Mouse (Mus musculus) adrenal gland, postnatal 10 days (tissue): ENCODE results near the gene Cnpy3. TPM values are rescaled to one million over a fixed set of nuclear protein-coding genes. Genes with fewer than 3 reads are reported as not detected.

Experiments
- DNase-seq: peaks from one replicate; pipeline ENCODE4 v3.0.0; 2021; ENCODE audit warnings: mixed read lengths
- total RNA-seq, 2 experiments: library from RNA; stranded (reverse); gene quantifications; 2 replicates each; pipeline ENCODE4 v1.2.3; 2021

Gene Cnpy3
- total RNA-seq, 2 experiments from 2014 or later: 42.2 to 46.5 TPM

DNA sequence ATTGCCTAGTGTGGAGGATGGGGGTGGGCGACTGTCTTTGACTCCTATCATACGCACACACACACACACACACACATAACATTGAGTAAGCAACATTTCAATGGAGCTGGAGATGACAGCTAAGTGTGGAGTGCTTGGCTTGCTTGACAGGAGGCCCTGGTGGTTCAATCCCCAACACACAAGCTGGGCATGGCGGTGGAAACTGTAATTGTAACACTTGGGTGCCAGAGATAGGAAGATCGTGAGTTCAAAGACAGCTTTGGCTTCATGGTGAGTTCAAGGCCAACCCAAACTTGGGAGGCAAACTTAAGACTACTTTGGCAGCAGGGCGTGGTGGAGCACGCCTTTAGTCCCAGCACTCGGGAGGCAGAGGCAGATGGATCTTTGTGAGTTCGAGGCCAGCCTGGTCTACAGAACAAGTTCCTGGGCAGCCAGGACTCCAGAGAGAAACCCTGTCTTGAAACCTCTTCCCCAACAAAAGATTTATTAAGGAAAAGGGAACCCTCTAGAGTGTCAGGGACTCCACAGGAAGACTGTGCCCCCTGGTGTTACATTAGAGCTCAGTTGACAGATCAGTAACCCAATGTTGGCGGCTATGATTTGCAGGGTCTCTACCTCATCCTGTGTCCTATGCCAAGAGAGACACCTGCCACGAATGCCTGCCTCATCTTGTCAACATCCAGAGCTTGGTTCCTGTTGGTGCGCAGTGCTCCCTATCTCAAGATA, 37.1 kb downstream of the Cnpy3 start:
- no peak for DNase-seq

GRCm38 (mm10) chr17:46713849-46714248, 38.2 kb downstream of the Cnpy3 start:
- DNase-seq: no peak

GRCm38 (mm10) chr17:46712442-46712841, 39.6 kb downstream of the Cnpy3 start:
- DNase-seq: no peak

- peak; percentile 88 for DNase-seq
Measured at GRCm38 (mm10) chr17:46711612-46712271, 40.3 kb downstream of the Cnpy3 start.

DNA sequence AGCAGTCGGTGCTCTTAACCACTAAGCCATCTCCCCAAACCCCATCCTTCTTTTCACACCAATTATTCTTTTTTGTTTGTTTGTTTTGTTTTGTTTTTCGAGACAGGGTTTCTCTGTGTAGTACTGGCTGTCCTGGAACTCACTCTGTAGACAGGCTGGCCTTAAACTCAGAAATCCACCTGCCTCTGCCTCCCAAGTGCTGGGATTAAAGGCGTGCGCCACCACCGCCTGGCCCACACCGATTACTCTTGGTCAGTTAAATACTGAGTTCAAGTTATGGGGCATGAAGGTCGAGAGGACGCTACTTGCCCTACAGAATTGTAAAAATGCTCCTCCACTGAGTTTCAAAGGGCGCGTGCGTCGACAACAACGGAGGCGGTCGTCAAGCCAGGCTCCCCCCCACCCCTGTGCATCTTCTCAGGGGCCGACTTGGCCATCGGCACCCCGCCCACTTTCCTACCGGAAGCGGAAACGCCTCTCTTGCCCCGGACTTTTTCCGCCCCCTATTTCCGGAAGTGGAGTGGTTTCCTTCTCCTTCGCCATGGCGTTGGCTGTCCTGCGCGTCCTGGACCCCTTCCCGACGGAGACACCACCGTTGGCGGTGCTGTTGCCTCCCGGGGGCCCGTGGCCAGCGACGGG, 40.9 kb downstream of the Cnpy3 start, which contains the start of gene Pex6:
TSS of gene Pex6 (plus strand) at position 505 of the 639 bp plus-strand sequence.
- DNase-seq: peak; percentile 96

- peak; percentile 49 for DNase-seq
Measured at GRCm38 (mm10) chr17:46706375-46707089, 45.5 kb downstream of the Cnpy3 start.

GRCm38 (mm10) chr17:46704887-46705835, 46.9 kb downstream of the Cnpy3 start, which contains the start of gene Ppp2r5d:
Ppp2r5d (minus strand) TSS chr17:46705111.
- peak; percentile 97 for DNase-seq

- DNase-seq: no peak
Measured at GRCm38 (mm10) chr17:46703971-46704886, 47.8 kb downstream of the Cnpy3 start.

GRCm38 (mm10) chr17:46702506-46702905, 49.5 kb downstream of the Cnpy3 start:
- no peak for DNase-seq

- DNase-seq: no peak
Measured at GRCm38 (mm10) chr17:46702100-46702499, 49.9 kb downstream of the Cnpy3 start.

DNA sequence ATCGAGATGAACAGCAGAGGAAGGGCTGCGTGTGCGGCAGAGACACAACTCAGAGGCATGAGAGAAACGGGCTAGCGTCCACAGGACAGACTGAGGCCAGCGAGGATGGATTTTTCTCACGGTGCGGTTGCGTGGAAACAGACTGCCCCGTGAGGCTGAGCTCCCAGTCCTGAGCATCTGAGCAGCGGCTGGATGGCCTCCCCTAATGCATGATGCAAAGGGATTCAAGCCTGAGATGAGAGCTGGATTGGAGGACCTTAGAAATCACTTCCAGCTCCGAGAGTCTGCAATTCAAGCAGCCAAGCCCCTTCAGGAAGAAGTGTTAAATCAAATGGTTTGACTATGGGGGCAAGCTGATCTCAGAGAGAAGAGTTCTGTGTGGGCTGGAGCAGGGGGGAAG, 50.5 kb downstream of the Cnpy3 start:
- no peak for DNase-seq

DNA sequence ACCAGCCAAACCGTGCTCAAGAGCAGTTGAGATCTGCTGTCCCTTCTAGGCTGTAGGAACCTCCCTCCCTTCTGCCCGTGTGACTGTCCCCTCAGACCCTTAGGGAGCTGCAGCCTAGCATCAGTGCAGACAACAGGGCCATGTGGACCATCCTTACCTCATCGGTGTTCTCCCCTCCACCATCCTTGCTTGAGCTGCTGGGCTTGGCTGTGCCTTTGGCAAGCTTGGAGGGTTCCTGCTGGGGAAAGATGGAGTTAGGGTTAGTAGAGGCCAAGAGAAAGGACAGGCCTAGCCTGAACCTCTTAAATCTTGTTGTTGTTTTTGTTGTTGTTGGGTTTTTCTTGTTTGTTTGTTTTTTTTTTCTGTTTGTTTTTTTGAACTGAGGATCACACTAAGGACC, 52.1 kb downstream of the Cnpy3 start:
- DNase-seq: no peak

GRCm38 (mm10) chr17:46699245-46699644, 52.8 kb downstream of the Cnpy3 start:
- no peak for DNase-seq

DNA sequence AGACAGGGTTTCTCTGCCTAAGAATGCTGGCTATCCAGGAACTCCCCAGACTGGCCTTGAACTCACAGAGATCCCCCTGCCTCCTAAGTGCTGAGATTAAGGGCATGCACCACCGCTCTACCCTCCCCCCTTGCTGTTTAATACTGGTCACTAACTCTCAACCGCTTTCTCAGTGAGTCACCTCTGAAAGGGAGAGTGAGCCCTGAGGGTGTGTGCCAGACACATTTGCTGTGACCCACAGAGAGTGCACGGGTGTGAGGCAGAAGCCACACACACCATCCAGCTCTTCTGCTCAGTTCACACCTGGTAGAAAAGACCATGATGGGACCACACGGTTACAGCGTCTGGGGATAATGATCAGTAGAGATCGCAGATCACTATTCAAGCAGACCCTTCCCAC, 53.5 kb downstream of the Cnpy3 start:
- DNase-seq: no peak

DNA sequence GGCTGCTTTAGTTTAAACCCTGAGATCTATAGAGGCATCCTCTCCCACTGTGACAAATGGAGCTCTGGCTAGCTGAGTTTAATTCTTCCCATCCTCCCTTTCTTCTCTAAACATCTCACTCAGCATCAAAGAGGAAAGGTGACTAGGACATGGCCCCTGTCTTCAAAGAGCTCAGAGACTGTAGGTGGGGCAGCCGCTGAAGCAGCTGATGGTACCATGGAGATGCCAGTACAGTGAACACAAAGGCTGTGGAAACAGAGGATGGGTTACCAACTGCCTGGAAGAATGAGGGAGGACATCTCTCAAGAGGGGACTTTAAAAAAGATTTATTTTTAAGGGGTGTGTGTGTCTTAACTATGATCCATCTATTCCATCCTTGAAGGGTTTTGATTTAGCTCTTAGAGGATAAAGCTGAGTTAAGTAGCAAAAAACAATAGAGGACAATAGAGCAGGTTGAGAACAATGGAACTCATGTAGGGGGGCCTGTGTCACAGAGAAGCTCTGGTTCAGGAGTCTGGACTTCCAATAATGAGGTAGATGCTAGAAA, 57.4 kb downstream of the Cnpy3 start:
- no peak for DNase-seq

DNA sequence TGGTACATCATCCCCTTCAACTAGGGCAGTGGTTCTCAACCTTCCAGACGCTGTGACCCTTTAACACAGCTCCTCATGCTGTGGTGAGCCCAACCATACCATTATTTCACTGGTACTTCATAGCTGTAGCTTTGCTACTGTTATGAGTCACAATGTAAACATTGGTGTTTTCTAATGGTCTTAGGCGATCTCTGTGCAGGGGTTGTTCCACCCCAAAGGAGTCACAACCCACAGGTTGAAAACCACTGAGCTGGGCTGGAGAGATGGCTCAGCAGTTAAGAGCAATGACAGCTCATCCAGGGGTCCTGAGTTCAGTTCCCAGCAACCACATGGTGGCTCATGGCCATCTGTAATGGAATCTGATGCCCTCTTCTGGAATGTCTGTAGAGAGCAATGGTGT, 60.6 kb downstream of the Cnpy3 start:
- no peak for DNase-seq

DNA sequence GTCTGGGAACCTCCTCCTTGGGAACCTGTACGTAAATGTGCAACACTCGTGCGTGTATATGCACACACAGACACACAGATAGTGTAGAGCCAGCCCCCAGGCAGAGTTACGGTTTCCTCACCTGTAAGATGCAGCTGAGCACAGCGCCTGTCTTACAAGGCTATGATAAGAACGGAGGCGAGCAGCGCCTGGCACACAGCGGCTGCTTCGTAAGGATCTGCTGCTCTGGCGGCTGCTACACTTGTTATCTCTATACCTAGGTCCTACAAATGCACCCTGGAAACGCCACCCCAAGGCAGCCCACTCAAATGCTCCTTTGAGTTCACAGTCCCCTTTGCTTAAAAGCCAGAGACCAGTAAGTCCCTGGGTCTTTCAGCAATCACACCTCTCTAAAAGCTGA, 61.3 kb downstream of the Cnpy3 start:
- DNase-seq: no peak

- DNase-seq: no peak
Measured at GRCm38 (mm10) chr17:46685913-46686312, 66.1 kb downstream of the Cnpy3 start.
